Mouse (Mus musculus) lung, postnatal 0 days (tissue): ENCODE measurements at regions not wholly inside any gene's neighbourhood (a gene's known extent, or its start where the extent isn't known, plus 50 kb on each side); places are given as distances from the start of the nearest gene placed in this dataset.
A peak's percentile ranks its signal among the peaks of the same experiment; 100 is the strongest.

Experiments used
- ATAC-seq: fragments of 200-750 bp; cut with Nextera tagmentation; 2 replicates; pipeline ENCODE4 v1.8.0; 2017; ENCODE audit warnings: moderate library complexity
- DNase-seq: peaks from one replicate; pipeline ENCODE4 v3.0.0-alpha.2; 2016; ENCODE audit warnings: low spot score
- H3K27ac ChIP-seq: fragments of 300-500 bp; sonication (generic); 2 replicates; pipeline ENCODE4 v1.5.1; 2014; ENCODE audit warnings: antibody characterized with exemption, mild to moderate bottlenecking, low read length, mixed read lengths
- H3K27me3 ChIP-seq: fragments of 300-500 bp; sonication (generic); replicated peaks from 2 replicates; pipeline ENCODE4 v1.6.1; 2014; ENCODE audit warnings: low read length, mixed read lengths; ENCODE audit not compliant: insufficient read depth
- H3K36me3 ChIP-seq: fragments of 300-500 bp; sonication (generic); 2 replicates; pipeline ENCODE4 v1.6.1; 2014; ENCODE audit warnings: low read length, mixed read lengths; ENCODE audit not compliant: insufficient read depth
- H3K4me1 ChIP-seq: fragments of 300-500 bp; sonication (generic); 2 replicates; pipeline ENCODE4 v1.6.1; 2014; ENCODE audit warnings: antibody characterized with exemption, low read depth, low read length, mixed read lengths; ENCODE audit not compliant: insufficient read depth
- H3K4me2 ChIP-seq: fragments of 300-500 bp; sonication (generic); replicated peaks from 2 replicates; pipeline ENCODE4 v1.6.1; 2014; ENCODE audit warnings: low read depth, mild to moderate bottlenecking, low read length, moderate library complexity, mixed read lengths
- H3K4me3 ChIP-seq: fragments of 300-500 bp; sonication (generic); 2 replicates; pipeline ENCODE4 v1.5.1; 2014; ENCODE audit warnings: low read depth, low read length
- H3K9ac ChIP-seq: fragments of 300-500 bp; sonication (generic); replicated peaks from 2 replicates; pipeline ENCODE4 v1.6.1; 2014; ENCODE audit warnings: low read depth, mild to moderate bottlenecking
- H3K9me3 ChIP-seq: fragments of 300-500 bp; sonication (generic); 2 replicates; pipeline ENCODE4 v1.6.1; 2016; ENCODE audit warnings: low read length, mixed read lengths
- CTCF ChIP-seq: IDR thresholded peaks from 2 replicates; pipeline ENCODE4 v1.5.1; 2016; ENCODE audit warnings: antibody characterized with exemption, mild to moderate bottlenecking
- EP300 ChIP-seq: IDR thresholded peaks from 2 replicates; pipeline ENCODE4 v1.6.1; 2016; ENCODE audit warnings: antibody characterized with exemption, mild to moderate bottlenecking, control low read depth
- WGBS: fragments of 180-500 bp; shearing (Covaris S2); extraction: QIAGEN DNeasy Blood & Tissue Kit; methylation state at CpG from one replicate; pipeline ENCODE4 v1.1.7; 2014; 5-methylcytosine and 5-hydroxymethylcytosine counted together

DNA sequence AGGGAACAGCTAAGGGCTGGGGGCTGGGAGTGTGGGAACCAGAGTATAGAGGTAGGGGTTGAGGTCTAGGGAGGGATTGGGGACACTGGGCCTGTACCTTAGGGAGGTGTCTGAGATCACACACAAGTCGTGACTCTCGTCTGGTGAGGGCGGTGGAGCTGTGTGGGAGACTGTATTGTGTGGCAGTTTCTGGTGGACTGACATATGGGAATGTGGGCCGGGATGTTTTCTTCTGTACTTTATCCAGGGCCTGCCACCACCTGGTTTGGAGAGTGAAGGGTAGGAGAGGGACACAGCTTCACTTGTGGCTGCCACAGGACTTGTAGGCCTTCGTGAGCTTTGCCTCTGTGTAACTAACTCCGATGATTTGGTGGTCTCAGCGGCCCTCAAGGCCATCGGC, 112.5 kb upstream of the A530016L24Rik start:
- 67% methylated on average over 8 of the region's 8 CpGs for WGBS
- Histone ChIP-seq H3K36me3 (no peaks in the 10 kb centered on the region), H3K9me3 (no peaks in the 10 kb centered on the region), H3K27ac (no peak overlapping the region), H3K27me3 (no peaks in the 10 kb centered on the region), H3K4me3 (no peak overlapping the region), H3K9ac (no peak overlapping the region), H3K4me2 (no peak overlapping the region), H3K4me1 (no peaks in the 10 kb centered on the region)
- no peak for ATAC-seq
- no peak for DNase-seq
- no peak for TF ChIP-seq EP300
- TF ChIP-seq CTCF, result no peak

DNA sequence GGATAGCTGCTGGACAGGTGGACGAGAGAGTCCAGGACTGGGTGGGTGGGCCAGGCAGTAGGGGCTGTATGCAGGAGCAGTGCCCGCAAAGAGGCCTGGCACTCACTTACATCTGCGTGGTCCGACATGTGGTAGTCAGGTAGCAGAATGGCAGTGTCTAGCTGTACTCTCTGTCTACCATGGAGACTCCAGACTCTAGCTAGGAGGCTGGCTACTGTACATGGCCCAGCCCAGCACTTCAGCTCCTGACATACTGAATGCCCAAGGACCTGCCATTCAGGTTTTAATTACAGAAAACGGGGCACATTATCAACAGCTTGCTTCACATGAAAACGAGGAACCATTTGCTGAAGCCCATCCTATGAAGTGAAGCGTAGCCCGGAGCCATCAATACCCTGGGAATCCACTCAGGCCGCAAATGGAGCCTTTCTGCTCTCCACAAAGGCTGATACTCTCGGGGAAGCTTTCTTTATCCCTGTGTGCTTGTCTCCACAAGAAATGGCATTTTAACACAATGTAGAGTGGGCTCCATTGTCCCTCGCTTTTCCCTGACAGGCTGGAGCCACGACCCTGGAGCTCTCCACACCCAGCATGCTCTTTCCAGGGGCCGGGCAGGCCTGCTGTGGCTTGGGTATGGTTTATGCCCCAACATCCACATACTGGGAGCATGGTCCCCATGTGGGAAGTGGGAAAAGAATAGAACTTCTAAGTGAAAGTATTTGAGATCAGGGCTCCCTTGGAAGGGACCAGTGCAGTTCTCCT, 110.6 kb upstream of the A530016L24Rik start:
- H3K27ac ChIP-seq, result no peak overlapping the region
- WGBS, result 84% methylated on average over 13 of the region's 13 CpGs
- no peaks in the 10 kb centered on the region for H3K4me1 ChIP-seq
- H3K9me3 ChIP-seq, result no peaks in the 10 kb centered on the region
- no peak overlapping the region for H3K4me2 ChIP-seq
- H3K9ac ChIP-seq, result no peak overlapping the region
- no peak for ATAC-seq
- no peak for DNase-seq
- H3K36me3 ChIP-seq, result no peaks in the 10 kb centered on the region
- no peak overlapping the region for H3K4me3 ChIP-seq
- TF ChIP-seq CTCF (no peak), EP300 (no peak)
- H3K27me3 ChIP-seq, result no peaks in the 10 kb centered on the region

DNA sequence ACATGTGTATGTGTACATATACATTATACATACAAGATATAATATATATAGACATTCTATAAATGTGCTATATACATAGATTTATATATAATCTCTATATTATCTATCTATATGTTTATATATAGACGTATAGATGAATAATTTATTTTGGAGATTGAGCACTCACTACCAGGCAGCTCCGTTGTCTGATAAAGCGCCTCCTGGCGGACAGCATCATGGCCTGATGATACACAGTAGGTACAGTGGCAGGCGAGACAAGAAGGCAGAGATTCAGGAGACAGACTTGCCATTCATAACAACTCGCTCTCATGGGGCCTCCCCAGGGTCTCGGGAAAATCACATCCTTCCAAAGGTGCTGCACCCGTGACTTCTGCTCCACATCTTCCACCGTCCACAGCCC, 101.4 kb upstream of the A530016L24Rik start:
- Histone ChIP-seq H3K27ac (no peak overlapping the region), H3K9ac (no peak overlapping the region), H3K36me3 (no peaks in the 10 kb centered on the region), H3K27me3 (no peaks in the 10 kb centered on the region), H3K9me3 (no peaks in the 10 kb centered on the region), H3K4me1 (no peaks in the 10 kb centered on the region), H3K4me3 (no peak overlapping the region), H3K4me2 (no peak overlapping the region)
- ATAC-seq, result no peak
- TF ChIP-seq CTCF, result peak; percentile 40
- TF ChIP-seq EP300, result no peak
- DNase-seq, result no peak
- 56% methylated on average over 9 of the region's 9 CpGs for WGBS

DNA sequence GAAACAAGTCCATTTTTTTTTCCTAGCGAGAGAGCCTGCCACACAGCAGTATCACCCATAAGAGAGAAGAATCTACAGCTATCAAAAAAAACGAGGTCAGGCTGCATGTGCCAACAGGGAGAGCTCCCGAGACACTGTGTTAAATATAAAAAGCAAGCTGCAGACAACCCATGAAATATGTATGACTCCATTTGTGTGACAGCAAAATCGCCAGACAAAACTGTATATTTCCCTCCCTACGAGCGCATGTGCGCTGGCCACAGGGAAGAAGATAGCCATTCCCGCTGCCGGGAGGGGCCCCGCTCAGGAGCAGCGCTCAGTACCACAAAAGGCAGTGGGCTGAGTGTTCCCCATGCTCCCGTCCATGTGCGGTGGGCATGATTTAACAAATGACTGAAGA, 93.3 kb upstream of the A530016L24Rik start:
- Histone ChIP-seq H3K9me3 (no peaks in the 10 kb centered on the region), H3K27me3 (no peaks in the 10 kb centered on the region), H3K4me3 (no peak overlapping the region), H3K36me3 (no peaks in the 10 kb centered on the region), H3K27ac (no peak overlapping the region), H3K4me1 (no peaks in the 10 kb centered on the region), H3K4me2 (no peak overlapping the region), H3K9ac (no peak overlapping the region)
- no peak for DNase-seq
- TF ChIP-seq EP300 (no peak), CTCF (no peak)
- no peak for ATAC-seq
- WGBS, result 61% methylated on average over 13 of the region's 13 CpGs

DNA sequence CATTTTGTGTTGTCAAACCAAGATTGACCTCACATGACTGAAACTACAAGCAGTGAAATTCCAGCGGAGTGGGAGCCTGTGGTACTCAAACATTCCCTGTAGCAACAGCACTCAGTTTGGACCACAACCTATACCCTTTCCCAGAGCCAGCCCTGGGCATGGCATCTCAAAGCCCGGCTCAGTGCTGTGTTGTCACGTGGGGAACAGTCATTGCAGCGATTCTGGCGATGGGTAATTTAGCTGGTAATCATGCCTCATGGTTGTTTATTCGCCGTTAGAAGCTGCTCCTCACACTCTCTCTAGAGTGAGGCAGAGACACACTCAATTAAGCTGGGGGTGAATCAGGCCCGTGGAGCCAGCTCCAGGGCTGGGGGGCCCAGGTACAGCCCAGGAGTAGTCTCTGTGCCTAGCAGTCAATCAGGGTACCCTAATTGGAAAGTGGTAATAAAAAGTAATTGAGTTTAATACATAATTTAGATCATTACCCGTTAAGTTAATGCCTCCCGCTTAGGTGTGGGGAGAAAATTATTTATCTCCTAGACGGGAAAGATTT, 85.5 kb upstream of the A530016L24Rik start:
- no peak overlapping the region for H3K4me3 ChIP-seq
- DNase-seq (no peak), ATAC-seq (no peak)
- H3K9me3 ChIP-seq, result no peaks in the 10 kb centered on the region
- H3K27me3 ChIP-seq, result no peaks in the 10 kb centered on the region
- H3K27ac ChIP-seq, result no peak overlapping the region
- H3K36me3 ChIP-seq, result no peaks in the 10 kb centered on the region
- 86% methylated on average over 11 of the region's 11 CpGs for WGBS
- H3K4me1 ChIP-seq, result no peaks in the 10 kb centered on the region
- no peak overlapping the region for H3K9ac ChIP-seq
- TF ChIP-seq EP300 (no peak), CTCF (no peak)
- H3K4me2 ChIP-seq, result no peak overlapping the region

DNA sequence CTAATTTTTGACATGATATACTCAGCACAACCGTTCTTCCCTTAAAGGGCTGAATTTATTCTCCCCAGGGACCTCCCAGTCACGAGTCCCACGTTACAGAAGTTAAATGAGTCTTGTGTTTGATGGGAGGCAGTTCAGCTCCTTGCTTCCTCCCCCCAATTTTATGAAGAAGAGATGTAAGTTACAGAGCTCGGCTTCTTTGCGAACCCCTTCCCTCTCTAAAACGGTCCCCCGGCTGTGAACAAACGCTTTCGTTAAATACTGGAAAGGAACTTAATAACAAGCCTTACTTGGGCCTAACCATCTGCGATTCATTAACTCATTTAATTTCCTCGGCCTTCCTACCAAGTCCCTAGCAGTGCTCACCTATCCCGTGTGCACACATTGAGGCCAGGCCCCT, 84.9 kb upstream of the A530016L24Rik start:
- Histone ChIP-seq H3K36me3 (no peaks in the 10 kb centered on the region), H3K4me3 (no peak overlapping the region), H3K4me2 (no peak overlapping the region), H3K9me3 (no peaks in the 10 kb centered on the region), H3K4me1 (no peaks in the 10 kb centered on the region), H3K9ac (no peak overlapping the region), H3K27ac (no peak overlapping the region), H3K27me3 (no peaks in the 10 kb centered on the region)
- ATAC-seq (no peak), DNase-seq (no peak)
- 82% methylated on average over 12 of the region's 12 CpGs for WGBS
- TF ChIP-seq CTCF (no peak), EP300 (no peak)
